Mouse (Mus musculus) lung, embryonic 16.5 days (tissue): ENCODE measurements around the gene Pfkfb1. TPM values are rescaled to one million over a fixed set of nuclear protein-coding genes. Genes with fewer than 3 reads are reported as not detected.

Source experiments
- ATAC-seq: fragments of 200-750 bp; cut with Nextera tagmentation; 2 replicates; pipeline ENCODE4 v1.8.0; 2017; ENCODE audit warnings: low read depth, mild to moderate bottlenecking, moderate library complexity
- H3K27ac ChIP-seq: fragments of 300-500 bp; sonication (generic); 2 replicates; pipeline ENCODE4 v1.5.1; 2014; ENCODE audit warnings: mild to moderate bottlenecking, control low read depth, low read length
- H3K27me3 ChIP-seq: fragments of 300-500 bp; sonication (generic); 2 replicates; pipeline ENCODE4 v1.6.1; 2014; ENCODE audit warnings: low read depth, low read length, mixed read lengths; ENCODE audit not compliant: control insufficient read depth, insufficient read depth
- H3K36me3 ChIP-seq: fragments of 300-500 bp; sonication (generic); 2 replicates; pipeline ENCODE4 v1.6.1; 2014; ENCODE audit warnings: low read length; ENCODE audit not compliant: control insufficient read depth, insufficient read depth
- H3K4me1 ChIP-seq: fragments of 300-500 bp; sonication (generic); replicated peaks from 2 replicates; pipeline ENCODE4 v1.6.1; 2014; ENCODE audit warnings: low read length, mixed read lengths; ENCODE audit not compliant: control insufficient read depth, insufficient read depth
- H3K4me2 ChIP-seq: fragments of 300-500 bp; sonication (generic); 2 replicates; pipeline ENCODE4 v1.6.1; 2014; ENCODE audit warnings: low read depth, low read length, control low read depth
- H3K4me3 ChIP-seq: fragments of 300-500 bp; sonication (generic); 2 replicates; pipeline ENCODE4 v1.5.1; 2014; ENCODE audit warnings: mild to moderate bottlenecking, low read length, control low read depth
- H3K9ac ChIP-seq: fragments of 300-500 bp; sonication (generic); 2 replicates; pipeline ENCODE4 v1.6.1; 2014; ENCODE audit warnings: low read length, control low read depth
- H3K9me3 ChIP-seq: fragments of 300-500 bp; sonication (generic); 2 replicates; pipeline ENCODE4 v1.6.1; 2016; ENCODE audit warnings: low read length; ENCODE audit not compliant: control insufficient read depth
- WGBS: fragments of 180-500 bp; shearing (Covaris S2); extraction: QIAGEN DNeasy Blood & Tissue Kit; methylation state at CpG from one replicate; pipeline ENCODE4 v1.1.7; 2014; 5-methylcytosine and 5-hydroxymethylcytosine counted together
- polyA plus RNA-seq: library from polyadenylated mRNA; unstranded; fragments of >200 nt; fragmentation: Nextera tagmentation; extraction: Ambion mirVana; gene quantifications from 2 replicates; pipeline ENCODE4 v1.2.1, GENCODE M21; 2015

Gene Pfkfb1
- polyA plus RNA-seq, 1 experiment from 2014 or later: 5.2 TPM

DNA sequence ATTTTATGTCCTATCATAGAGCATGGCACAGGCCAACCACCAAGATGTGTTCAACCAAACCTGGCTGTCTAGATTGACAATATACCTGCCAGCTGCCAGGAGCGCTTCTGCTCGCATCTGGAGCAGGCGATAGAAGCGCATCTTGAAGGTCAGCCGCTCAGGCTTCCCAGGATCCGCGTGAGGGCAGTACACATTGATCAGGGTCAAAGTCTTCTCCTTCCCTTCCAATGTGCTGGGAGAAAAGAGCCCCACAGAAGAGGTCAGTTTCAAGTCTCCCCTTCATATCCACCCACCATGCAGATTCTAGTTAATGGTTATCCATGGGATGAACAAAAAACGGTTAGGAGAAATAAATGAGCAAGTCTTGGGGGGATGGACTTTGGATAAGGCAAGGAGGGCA is 2.9 kb upstream of the Pfkfb1 start:
- WGBS: 91% methylated on average over 8 of the region's 8 CpGs
- H3K27me3 ChIP-seq: no peaks in the 10 kb centered on the region
- ATAC-seq: no peak

DNA sequence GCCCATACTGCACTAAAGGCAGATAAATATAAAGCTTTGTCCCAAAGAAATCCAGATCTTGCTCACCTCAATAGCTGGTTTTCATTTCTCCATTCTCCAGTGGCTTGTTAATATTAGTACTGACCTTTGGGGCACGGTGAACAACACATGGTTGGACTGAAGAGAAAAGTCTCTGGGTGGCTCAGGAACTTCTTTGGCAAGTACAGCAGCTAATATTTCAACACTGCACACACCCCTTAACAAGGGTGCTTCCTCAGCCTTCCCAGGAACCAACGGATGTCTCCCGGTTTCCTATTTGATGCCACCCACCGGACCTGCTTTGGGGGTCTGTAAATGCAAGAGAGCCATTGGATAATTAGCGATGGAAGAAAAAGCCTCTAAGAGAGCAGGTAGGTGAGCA is 1.7 kb downstream of the Pfkfb1 start, which contains the start of gene Apex2:
Apex2 (minus strand) TSS at position 173 of the 400 bp plus-strand sequence.
- H3K27ac ChIP-seq: peak within 1 kb of the TSS; percentile 87; the same call in 1 of the 2 replicates
- no peaks in the 10 kb centered on the region for H3K9me3 ChIP-seq
- peak within 1 kb of the TSS; percentile 75 for H3K9ac ChIP-seq
- 0 out of 2 replicates have a peak, but pooled peaks cover 4% of the 10 kb centered on the region for H3K4me1 ChIP-seq
- no peaks in the 10 kb centered on the region for H3K27me3 ChIP-seq
- WGBS: 71% methylated on average over 5 of the region's 5 CpGs
- H3K4me3 ChIP-seq: peak within 1 kb of the TSS; percentile 62
- H3K36me3 ChIP-seq: peaks cover 1% of the 10 kb centered on the region; the same call in 1 of the 2 replicates
- H3K4me2 ChIP-seq: peak within 1 kb of the TSS; percentile 56
- ATAC-seq: no peak

More for the DNA sequence above, 2.9 kb upstream of the Pfkfb1 start:
- no peak overlapping the region for H3K4me3 ChIP-seq
- H3K4me2 ChIP-seq: no peak overlapping the region
- H3K9ac ChIP-seq: no peak overlapping the region
- H3K4me1 ChIP-seq: 0 out of 2 replicates have a peak, but pooled peaks cover 4% of the 10 kb centered on the region
- H3K36me3 ChIP-seq: peaks cover 10% of the 10 kb centered on the region
- no peaks in the 10 kb centered on the region for H3K9me3 ChIP-seq
- H3K27ac ChIP-seq: no peak overlapping the region

DNA sequence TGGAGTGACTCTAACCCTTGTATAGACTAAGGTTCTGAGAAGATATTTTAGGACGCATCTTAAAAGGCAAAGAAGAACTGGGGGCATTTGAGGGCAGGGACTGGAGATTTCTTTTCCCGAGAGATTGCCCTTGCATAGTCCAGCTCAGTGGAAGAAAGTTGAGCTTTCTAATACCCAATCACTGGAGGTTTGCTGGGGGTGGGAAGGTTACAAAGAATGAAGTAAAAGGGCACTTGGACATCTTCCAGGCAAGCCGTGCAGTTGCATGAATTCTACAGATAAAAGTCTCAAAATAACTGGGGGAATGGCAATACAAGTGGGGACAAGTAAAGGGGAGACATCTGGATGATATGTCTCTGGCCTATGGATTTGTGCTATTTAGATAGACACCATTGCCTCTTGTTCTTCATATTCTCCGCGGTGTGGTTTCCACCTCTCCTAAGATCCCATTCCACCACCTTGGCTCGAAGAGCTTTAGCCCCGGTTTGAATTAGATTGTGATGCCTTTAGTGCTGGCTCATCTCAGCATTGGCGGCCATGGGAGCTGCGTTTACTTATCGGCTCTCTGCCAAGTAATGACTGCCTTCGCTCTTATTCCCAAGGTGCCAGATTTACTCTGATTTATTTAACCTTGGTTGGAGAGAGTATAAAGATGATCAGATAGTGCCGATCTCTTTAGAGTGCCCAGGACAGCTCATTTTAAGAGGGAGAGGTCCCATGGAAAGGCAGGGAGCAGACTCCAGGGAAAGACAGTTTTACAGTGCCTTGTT is 5.4 kb downstream of the Pfkfb1 start:
- WGBS: 73% methylated on average over 12 of the region's 12 CpGs
- no peak for ATAC-seq
- Histone ChIP-seq H3K9ac (no peak overlapping the region), H3K27me3 (no peaks in the 10 kb centered on the region), H3K9me3 (no peaks in the 10 kb centered on the region), H3K27ac (no peak overlapping the region), H3K4me3 (no peak overlapping the region), H3K4me1 (0 out of 2 replicates have a peak, but pooled peaks cover 4% of the 10 kb centered on the region), H3K36me3 (no peaks in the 10 kb centered on the region), H3K4me2 (no peak overlapping the region)

DNA sequence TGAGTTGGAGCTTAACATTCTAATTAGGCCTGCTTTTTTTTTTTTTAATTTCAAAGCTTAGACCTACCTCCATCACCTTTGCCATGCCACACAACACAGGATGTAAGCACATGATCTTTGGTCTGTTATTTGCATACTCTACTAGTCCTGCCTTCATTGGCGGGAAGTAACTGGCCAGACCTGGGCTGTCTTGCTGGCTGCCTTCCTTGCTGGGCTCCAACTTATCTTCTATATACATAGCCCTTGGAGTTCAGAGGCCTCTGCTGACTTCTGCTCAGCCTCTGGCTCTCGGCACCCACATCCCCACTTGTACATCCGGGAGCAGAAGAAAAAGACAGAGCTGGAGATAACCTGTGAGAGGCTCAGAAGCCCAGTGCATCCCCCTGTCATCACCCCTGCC is 6.1 kb downstream of the Pfkfb1 start:
- H3K4me1 ChIP-seq: no peaks in the 10 kb centered on the region
- no peak overlapping the region for H3K27ac ChIP-seq
- 75% methylated on average over 3 of the region's 3 CpGs for WGBS

DNA sequence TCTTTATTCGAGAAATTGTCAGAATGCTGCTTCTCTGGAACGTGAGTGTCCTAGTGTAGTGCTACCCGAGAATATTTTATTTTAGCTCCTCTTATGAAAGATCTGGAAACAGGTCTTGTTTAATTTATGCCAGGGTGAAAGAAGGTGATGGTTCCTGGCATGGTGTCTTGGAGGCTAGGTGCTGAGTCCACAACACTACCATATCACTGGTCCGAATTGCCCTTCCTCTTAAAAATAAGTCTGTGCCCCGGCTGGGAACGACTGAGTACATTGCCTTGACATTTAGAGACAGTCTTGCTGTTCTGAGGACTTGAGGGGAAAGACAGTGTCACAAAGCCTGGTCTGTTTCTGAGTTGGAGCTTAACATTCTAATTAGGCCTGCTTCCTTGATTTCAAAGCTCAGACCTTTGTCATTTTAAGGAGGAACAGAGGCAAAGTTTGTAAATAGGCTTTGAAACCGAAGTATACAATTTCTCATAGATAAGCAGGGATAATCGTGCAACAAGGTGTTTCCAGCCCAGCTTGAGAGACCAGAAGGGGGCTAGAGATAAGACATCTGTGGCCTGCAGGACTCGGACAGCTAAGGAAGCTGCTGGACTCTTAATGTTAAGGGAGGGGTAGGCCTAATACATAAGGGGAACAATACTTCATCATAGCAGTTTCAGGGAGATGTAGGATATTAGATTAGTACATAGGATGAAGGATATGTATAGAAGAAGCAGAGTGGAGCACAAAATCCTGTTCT is 7.2 kb downstream of the Pfkfb1 start:
- 79% methylated on average over 9 of the region's 9 CpGs for WGBS
- Histone ChIP-seq H3K27me3 (no peaks in the 10 kb centered on the region), H3K27ac (no peak overlapping the region), H3K9me3 (no peaks in the 10 kb centered on the region), H3K9ac (no peak overlapping the region), H3K4me3 (no peak overlapping the region), H3K4me1 (no peaks in the 10 kb centered on the region), H3K4me2 (no peak overlapping the region), H3K36me3 (no peaks in the 10 kb centered on the region)
- no peak for ATAC-seq

More for the DNA sequence above, 6.1 kb downstream of the Pfkfb1 start:
- no peak overlapping the region for H3K4me3 ChIP-seq
- no peak for ATAC-seq
- H3K36me3 ChIP-seq: no peaks in the 10 kb centered on the region
- H3K9ac ChIP-seq: no peak overlapping the region
- H3K9me3 ChIP-seq: no peaks in the 10 kb centered on the region
- H3K27me3 ChIP-seq: no peaks in the 10 kb centered on the region
- no peak overlapping the region for H3K4me2 ChIP-seq

DNA sequence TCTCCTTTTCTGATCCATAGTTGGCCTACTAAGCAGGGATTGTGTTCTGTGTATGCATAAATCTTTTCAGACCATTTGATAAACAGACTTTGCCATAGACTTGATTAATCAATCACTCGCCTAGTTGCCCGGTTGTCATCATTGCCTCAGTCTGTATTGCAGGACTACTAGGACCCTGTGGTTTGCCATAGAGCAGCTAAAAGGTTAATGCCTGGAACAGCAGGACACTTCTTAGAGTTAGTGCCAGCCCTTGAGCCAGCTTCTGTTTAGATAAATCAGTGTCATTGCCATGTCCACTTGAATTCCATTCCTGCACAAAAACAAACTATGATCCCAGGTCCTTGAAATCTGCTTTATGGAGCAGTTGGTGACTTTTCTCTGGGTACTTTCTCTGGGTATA is 10.9 kb downstream of the Pfkfb1 start:
- Histone ChIP-seq H3K9me3 (no peaks in the 10 kb centered on the region), H3K9ac (no peak overlapping the region), H3K27me3 (no peaks in the 10 kb centered on the region), H3K4me1 (no peaks in the 10 kb centered on the region), H3K36me3 (no peaks in the 10 kb centered on the region), H3K27ac (no peak overlapping the region), H3K4me2 (no peak overlapping the region), H3K4me3 (no peak overlapping the region)
- no peak for ATAC-seq
- WGBS: 71% methylated on average over 2 of the region's 2 CpGs

DNA sequence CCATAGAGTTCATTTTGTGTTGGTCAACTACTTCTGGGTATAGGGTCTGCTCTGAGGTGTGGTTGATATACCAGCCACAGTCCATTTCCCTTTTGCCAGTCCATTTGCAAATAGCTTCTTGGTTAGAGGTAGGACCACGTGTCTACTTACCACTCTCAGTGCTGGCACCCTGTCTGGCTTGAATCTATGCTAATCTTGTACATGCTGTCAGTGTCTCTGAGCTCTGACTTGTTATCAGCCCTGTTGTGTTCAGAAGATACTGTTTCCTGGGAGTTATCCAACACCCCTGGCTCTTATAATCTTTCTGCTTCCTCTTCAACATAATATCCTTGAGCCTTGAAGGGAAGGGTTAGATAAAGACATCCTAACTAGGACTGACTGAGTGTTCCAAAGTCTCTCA is 48.4 kb downstream of the Pfkfb1 start:
- no peak overlapping the region for H3K4me2 ChIP-seq
- no peak overlapping the region for H3K27ac ChIP-seq
- no peaks in the 10 kb centered on the region for H3K9me3 ChIP-seq
- no peak for ATAC-seq
- 50% methylated on average over 1 of the region's 1 CpGs for WGBS
- no peak overlapping the region for H3K4me3 ChIP-seq
- H3K36me3 ChIP-seq: no peaks in the 10 kb centered on the region
- H3K4me1 ChIP-seq: no peaks in the 10 kb centered on the region
- H3K9ac ChIP-seq: no peak overlapping the region
- no peaks in the 10 kb centered on the region for H3K27me3 ChIP-seq

DNA sequence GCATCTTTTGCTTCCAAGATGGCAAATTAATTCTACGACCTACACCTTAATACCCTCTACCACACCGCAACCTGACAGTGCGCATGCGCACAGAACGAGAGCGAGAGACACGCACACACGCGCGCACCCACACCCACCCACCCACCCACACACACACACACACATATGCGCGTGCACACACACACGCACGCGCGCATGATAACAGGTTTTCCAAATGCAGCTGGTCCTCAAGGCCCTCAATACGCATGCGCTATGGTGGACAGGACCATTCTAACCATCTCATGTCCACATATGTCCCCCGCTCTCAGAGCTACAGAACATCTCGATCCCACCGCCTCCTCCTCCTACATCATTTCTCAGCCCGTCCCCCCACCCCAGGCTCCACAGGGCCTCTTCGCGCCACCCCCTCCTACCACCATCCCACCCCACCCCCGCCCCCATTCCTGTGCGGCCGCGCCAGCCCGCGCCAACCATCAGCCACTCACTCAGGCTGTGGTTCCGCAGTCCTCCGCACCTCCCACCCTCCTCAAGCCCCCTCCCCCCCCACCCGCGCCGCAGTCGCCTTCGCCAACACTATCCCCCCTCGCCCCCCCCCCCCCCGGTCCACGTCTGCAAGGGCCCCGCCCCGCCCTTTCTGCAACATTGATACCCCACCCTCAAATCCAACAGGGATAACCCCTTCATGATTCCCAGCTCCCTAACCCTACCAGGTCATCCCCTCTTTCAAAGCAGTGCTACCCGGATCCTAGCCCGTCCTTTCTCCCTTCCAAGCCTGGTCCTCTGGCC is 68.3 kb downstream of the Pfkfb1 start:
- no peaks in the 10 kb centered on the region for H3K4me1 ChIP-seq
- ATAC-seq: peak; percentile 62
- H3K36me3 ChIP-seq: no peaks in the 10 kb centered on the region
- WGBS: 43% methylated on average over 24 of the region's 44 CpGs
- peak overlapping the region; percentile 56 for H3K4me3 ChIP-seq
- H3K9ac ChIP-seq: peak overlapping the region; percentile 63
- H3K27me3 ChIP-seq: no peaks in the 10 kb centered on the region
- H3K9me3 ChIP-seq: no peaks in the 10 kb centered on the region
- H3K4me2 ChIP-seq: peak overlapping the region; percentile 66
- no peak overlapping the region for H3K27ac ChIP-seq
